In the genomic region with DNA sequence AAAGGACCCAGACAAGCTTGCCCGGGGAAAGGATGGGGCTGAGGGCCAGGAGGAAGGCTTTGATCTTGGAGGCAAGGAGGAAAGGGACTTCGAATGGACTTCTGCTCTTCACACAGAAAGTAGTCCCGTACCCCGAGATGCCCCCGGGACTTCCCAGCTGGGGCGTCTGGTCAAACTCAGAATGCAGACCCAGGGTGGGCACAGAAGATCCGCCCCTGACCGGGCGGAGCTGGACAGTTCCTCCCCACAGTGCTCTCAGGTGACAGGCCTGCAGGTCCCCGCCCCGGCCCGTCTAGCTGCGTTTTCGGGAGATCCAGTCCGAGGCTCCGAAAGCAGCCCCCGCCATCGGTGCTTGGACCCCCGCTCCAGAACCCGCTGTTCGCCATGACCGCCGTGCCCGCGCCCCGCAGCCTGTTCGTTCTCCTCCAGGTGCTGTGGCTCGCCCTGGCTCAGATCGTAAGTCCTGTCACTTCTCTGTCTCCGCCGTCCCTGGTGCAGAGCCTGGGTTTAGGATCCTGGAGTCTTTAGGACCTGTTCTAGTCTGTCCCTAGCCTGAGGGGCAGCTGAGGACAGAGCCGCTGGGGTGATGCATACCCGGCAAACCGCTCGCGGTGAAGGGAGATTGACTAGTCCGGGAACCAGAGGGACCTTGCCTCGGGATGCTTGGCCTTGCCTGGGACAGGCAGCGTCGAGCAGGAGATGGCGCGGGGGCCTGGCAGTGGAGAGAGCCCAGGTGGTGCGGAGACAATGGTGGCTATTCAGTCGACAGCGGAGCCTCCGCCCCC, we compare ENCODE assay signal across 8 mouse cellular contexts. TPM values are rescaled to one million over a fixed set of nuclear protein-coding genes. Genes with fewer than 3 reads are reported as not detected.
DNase-seq lines count a peak whose midpoint lies in the region; ATAC-seq and TF ChIP-seq lines count a peak whose summit lies in the region.

Gene Col9a2, plus strand, starts transcription at position 55 of the 785 bp plus-strand sequence.

- H3K4me3 ChIP-seq in left cerebral cortex, adult 2 months: peak within 1 kb of the TSS; percentile 39
- H3K4me3 ChIP-seq in embryonic facial prominence, embryonic 11.5 days (ENCODE audit: low read depth, low read length): peak within 1 kb of the TSS; percentile 43
- peak within 1 kb of the TSS; percentile 55 for H3K4me3 ChIP-seq in heart, embryonic 16.5 days (ENCODE audit: low read length)
- H3K4me3 ChIP-seq in liver, embryonic 15.5 days (replicated peaks): peak within 1 kb of the TSS; percentile 31
- H3K4me3 ChIP-seq in testis, adult 2 months (ENCODE audit: control insufficient read depth, low read depth, low read length): peak within 1 kb of the TSS; percentile 81

- peaks cover 6% of the 10 kb centered on the region; the same call in 1 of the 2 replicates for H3K27me3 ChIP-seq in embryonic facial prominence, embryonic 11.5 days (ENCODE audit: control insufficient read depth, insufficient read depth, low read length)
- H3K27me3 ChIP-seq in heart, embryonic 16.5 days (ENCODE audit: control insufficient read depth, insufficient read depth, low read length): peaks cover 22% of the 10 kb centered on the region
- peaks cover 40% of the 10 kb centered on the region for H3K27me3 ChIP-seq in liver, embryonic 15.5 days
- H3K27me3 ChIP-seq in testis, adult 2 months (ENCODE audit: control insufficient read depth, insufficient read depth, low read length): no peaks in the 10 kb centered on the region; the same call in 1 of the 2 replicates

- DNase-seq in left cerebral cortex, adult 2 months (ENCODE audit: extremely low spot score in 1 of 2, low spot score in 2 of 2): no peak
- DNase-seq in left cerebral cortex, postnatal 25 days (ENCODE audit: low spot score in 2 of 2): no peak
- peak; percentile 39 for DNase-seq in embryonic facial prominence, embryonic 11.5 days (ENCODE audit: low spot score)
- DNase-seq in frontal cortex, postnatal 10 days (ENCODE audit: low spot score in 2 of 2): no peak

- peak within 1 kb of the TSS; percentile 62 for H3K9ac ChIP-seq in embryonic facial prominence, embryonic 11.5 days (replicated peaks; ENCODE audit: low read length)
- peak within 1 kb of the TSS; percentile 66 for H3K9ac ChIP-seq in heart, embryonic 16.5 days (ENCODE audit: low read length)
- H3K9ac ChIP-seq in liver, embryonic 15.5 days: no peak within 1 kb of the TSS

- no peak for TF ChIP-seq CTCF in left cerebral cortex, adult 2 months (IDR thresholded peaks at IDR 0.05)
- TF ChIP-seq CTCF in testis, adult 2 months (IDR thresholded peaks at IDR 0.05; ENCODE audit: control insufficient read depth, insufficient read depth, insufficient replicate concordance, low read depth, low read length): no peak

- 2% methylated on average over 46 of the region's 46 CpGs for WGBS in embryonic facial prominence, embryonic 11.5 days
- 3% methylated on average over 46 of the region's 46 CpGs for WGBS in heart, embryonic 16.5 days
- 5% methylated on average over 46 of the region's 46 CpGs for WGBS in liver, embryonic 15.5 days (ENCODE audit: insufficient replicate concordance)

- TF ChIP-seq POLR2A in testis, adult 2 months (IDR thresholded peaks at IDR 0.05; ENCODE audit: control insufficient read depth, low read depth, low read length): no peak

- intact Hi-C loops in left cerebral cortex, adult 2 months (cut with DNase I): no loop called here
- intact Hi-C loops in left cerebral cortex, postnatal 25 days (cut with DNase I): no loop called here

- H3K4me1 ChIP-seq in embryonic facial prominence, embryonic 11.5 days (ENCODE audit: control insufficient read depth, insufficient read depth, low read length): peaks cover 11% of the 10 kb centered on the region; the same call in 1 of the 2 replicates
- peaks cover 11% of the 10 kb centered on the region for H3K4me1 ChIP-seq in heart, embryonic 16.5 days (ENCODE audit: control insufficient read depth, insufficient read depth, low read length)
- 0 out of 2 replicates have a peak, but pooled peaks cover 5% of the 10 kb centered on the region for H3K4me1 ChIP-seq in liver, embryonic 15.5 days (replicated peaks)
- peaks cover 5% of the 10 kb centered on the region for H3K4me1 ChIP-seq in testis, adult 2 months (ENCODE audit: control insufficient read depth, insufficient read depth, low read length)

- ATAC-seq in embryonic facial prominence, embryonic 11.5 days (replicated peaks; ENCODE audit: insufficient number of reproducible peaks, low FRiP score, low TSS enrichment, low read depth): peak; percentile 21; the same call in 1 of the 2 replicates
- 0 out of 2 replicates have a peak, but pooled peaks have one; percentile 15 for ATAC-seq in heart, embryonic 16.5 days (replicated peaks; ENCODE audit: extremely low read depth, insufficient read depth, low FRiP score)
- no peak for ATAC-seq in liver, embryonic 15.5 days (ENCODE audit: insufficient read depth)
- no peak for ATAC-seq in erythroid progenitor cell, adult 5-6 weeks (replicated peaks; ENCODE audit: low FRiP score, poor library complexity, severe bottlenecking)

- no peak within 1 kb of the TSS for H3K27ac ChIP-seq in left cerebral cortex, adult 2 months
- H3K27ac ChIP-seq in embryonic facial prominence, embryonic 11.5 days (replicated peaks; ENCODE audit: low read depth, low read length): peak within 1 kb of the TSS; percentile 13; the same call in 1 of the 2 replicates
- H3K27ac ChIP-seq in heart, embryonic 16.5 days (ENCODE audit: low read length): no peak within 1 kb of the TSS
- H3K27ac ChIP-seq in liver, embryonic 15.5 days (replicated peaks): no peak within 1 kb of the TSS
- H3K27ac ChIP-seq in testis, adult 2 months (ENCODE audit: control insufficient read depth, insufficient read depth, low read depth, low read length): no peak within 1 kb of the TSS

- H3K9me3 ChIP-seq in embryonic facial prominence, embryonic 11.5 days (replicated peaks; ENCODE audit: control insufficient read depth, low read length): no peaks in the 10 kb centered on the region
- no peaks in the 10 kb centered on the region for H3K9me3 ChIP-seq in heart, embryonic 16.5 days (replicated peaks; ENCODE audit: control insufficient read depth, low read length)
- no peaks in the 10 kb centered on the region for H3K9me3 ChIP-seq in liver, embryonic 15.5 days (replicated peaks)

- H3K4me2 ChIP-seq in embryonic facial prominence, embryonic 11.5 days (ENCODE audit: low read depth, low read length): peak within 1 kb of the TSS; percentile 72
- peak within 1 kb of the TSS; percentile 87 for H3K4me2 ChIP-seq in heart, embryonic 16.5 days (ENCODE audit: low read depth, low read length)
- H3K4me2 ChIP-seq in liver, embryonic 15.5 days: peak within 1 kb of the TSS; percentile 57

- H3K36me3 ChIP-seq in embryonic facial prominence, embryonic 11.5 days (replicated peaks; ENCODE audit: control insufficient read depth, insufficient read depth, low read depth, low read length): no peaks in the 10 kb centered on the region
- H3K36me3 ChIP-seq in heart, embryonic 16.5 days (ENCODE audit: control insufficient read depth, insufficient read depth): no peaks in the 10 kb centered on the region
- H3K36me3 ChIP-seq in liver, embryonic 15.5 days (replicated peaks): no peaks in the 10 kb centered on the region
- no peaks in the 10 kb centered on the region for H3K36me3 ChIP-seq in testis, adult 2 months (ENCODE audit: control insufficient read depth, insufficient read depth, low read length)

RNA-seq across cellular contexts. Expression of gene Col9a2, which starts in this region (rescaled TPM):
- total RNA-seq in left cerebral cortex, adult 2 months (2021): 1 to 10 TPM; 7.0 to 7.4 TPM
- total RNA-seq in left cerebral cortex, postnatal 25 days (2021): 1 to 10 TPM; 5.2 to 5.5 TPM
- 6.0 and 10.1 TPM in 2 replicates for polyA plus RNA-seq in embryonic facial prominence, embryonic 11.5 days (2014; fragmentation: Nextera tagmentation; extraction: Ambion mirVana)
- 6.0 and 6.7 TPM in 2 replicates for polyA plus RNA-seq in heart, embryonic 16.5 days (2015; fragmentation: Nextera tagmentation; extraction: Ambion mirVana)
- 2.5 and 2.7 TPM in 2 replicates for polyA plus RNA-seq in liver, embryonic 15.5 days (2015; fragmentation: Nextera tagmentation; extraction: Ambion mirVana)
- polyA plus RNA-seq in testis, adult 2 months (2012; rRNA removed): 0.04 and 0.10 TPM in 2 replicates
- not detected in 2 replicates for total RNA-seq in erythroid progenitor cell, adult 5-6 weeks (2015; ENCODE audit: low replicate concordance)
- total RNA-seq in erythroid progenitor cell, adult 5-6 weeks (2017; ENCODE audit: low replicate concordance): not detected in 2 replicates

Comparison
In these comparisons a context has a peak if more than half of its experiments do, and no peak if none do; other contexts are left out.
1. RNA of gene Col9a2 (total RNA-seq): 7.0 to 7.4 TPM in left cerebral cortex, adult 2 months and 5.2 to 5.5 TPM in left cerebral cortex, postnatal 25 days; not detected in erythroid progenitor cell, adult 5-6 weeks; every median in the first group is over 4 times any median in the second.
2. H3K4me3 ChIP-seq: peak in every context shown above with its lines; median percentile 81 in testis, adult 2 months; 55 in heart, embryonic 16.5 days; 43 in embryonic facial prominence, embryonic 11.5 days; 39 in left cerebral cortex, adult 2 months; 31 in liver, embryonic 15.5 days.
3. ATAC-seq: peak in embryonic facial prominence, embryonic 11.5 days (single experiment) and heart, embryonic 16.5 days (single experiment); none in liver, embryonic 15.5 days (single experiment) and erythroid progenitor cell, adult 5-6 weeks (single experiment).
4. Peak in every context shown above with its lines, with median percentiles within 50 percentile points of each other: H3K4me2 ChIP-seq.